ENCODE assay signal across 8 mouse cellular contexts in genomic region chr10:128524732-128525662, GRCm38 (mm10). TPM values are rescaled to one million over a fixed set of nuclear protein-coding genes. Genes with fewer than 3 reads are reported as not detected.
A peak's percentile ranks its signal among the peaks of the same experiment; 100 is the strongest.
DNase-seq lines count a peak whose midpoint lies in the region; ATAC-seq and TF ChIP-seq lines count a peak whose summit lies in the region.

No protein-coding gene starts in this region.

- peak overlapping the region; percentile 85 for H3ac ChIP-seq in C2C12 (ENCODE audit: control insufficient read depth, insufficient read length, low read depth)

- H3K79me2 ChIP-seq in C2C12 (ENCODE audit: control insufficient read depth, insufficient read depth) = peaks cover 33% of the 10 kb centered on the region

- peaks cover 5% of the 10 kb centered on the region for H3K79me3 ChIP-seq in C2C12 (ENCODE audit: low read depth)

- peak overlapping the region; percentile 99 for H3K4me2 ChIP-seq in kidney, embryonic 14.5 days (replicated peaks; ENCODE audit: low read depth, low read length)
- peak overlapping the region; percentile 99 for H3K4me2 ChIP-seq in lung, embryonic 16.5 days (ENCODE audit: low read depth, low read length)

- H3K27ac ChIP-seq in kidney, embryonic 14.5 days (ENCODE audit: low read depth, low read length) = peak overlapping the region; percentile 18; the same call in 1 of the 2 replicates
- H3K27ac ChIP-seq in lung, embryonic 16.5 days (ENCODE audit: low read length) = peak overlapping the region; percentile 87

- TF ChIP-seq CTCF in C2C12 (IDR thresholded peaks at IDR 0.05; ENCODE audit: control insufficient read depth, insufficient read depth, insufficient read length) = no peak

- WGBS in kidney, embryonic 14.5 days = under 1% methylated on average over 58 of the region's 58 CpGs
- WGBS in lung, embryonic 16.5 days = under 1% methylated on average over 58 of the region's 58 CpGs

- peak overlapping the region; percentile 61 for H3K9ac ChIP-seq in kidney, embryonic 14.5 days (ENCODE audit: low read depth, low read length)
- peak overlapping the region; percentile 86 for H3K9ac ChIP-seq in lung, embryonic 16.5 days (ENCODE audit: low read length)

- DNase-seq in embryo, embryonic 11 days = peak; percentile 77
- peak; percentile 42 to 52 for DNase-seq in heart, adult 9 months (ENCODE audit: low spot score in 2 of 2)
- peak; percentile 31 for DNase-seq in ovary, adult 18-20 months (ENCODE audit: low spot score)
- DNase-seq in thymus, postnatal 25 days = peak; percentile 79

- H3K4me1 ChIP-seq in kidney, embryonic 14.5 days (ENCODE audit: control insufficient read depth, insufficient read depth, low read length) = 0 out of 2 replicates have a peak, but pooled peaks cover 8% of the 10 kb centered on the region
- H3K4me1 ChIP-seq in lung, embryonic 16.5 days (replicated peaks; ENCODE audit: control insufficient read depth, insufficient read depth, low read length) = peaks cover 12% of the 10 kb centered on the region

- ATAC-seq in activated CD4-positive, CD25-positive, alpha-beta regulatory T cell, adult 4 months = peak; percentile 61
- ATAC-seq in kidney, embryonic 14.5 days (ENCODE audit: low FRiP score, low TSS enrichment) = peak; percentile 40
- ATAC-seq in lung, embryonic 16.5 days (ENCODE audit: low read depth) = peak; percentile 34

- peak overlapping the region; percentile 78 for H3K4me3 ChIP-seq in C2C12 (ENCODE audit: insufficient read depth, poor library complexity, severe bottlenecking)
- H3K4me3 ChIP-seq in kidney, embryonic 14.5 days (ENCODE audit: low read length) = peak overlapping the region; percentile 70
- peak overlapping the region; percentile 88 for H3K4me3 ChIP-seq in lung, embryonic 16.5 days (ENCODE audit: low read length)

- no peaks in the 10 kb centered on the region for H3K9me3 ChIP-seq in kidney, embryonic 14.5 days (ENCODE audit: control insufficient read depth, low read length)
- no peaks in the 10 kb centered on the region for H3K9me3 ChIP-seq in lung, embryonic 16.5 days (ENCODE audit: control insufficient read depth, low read length)

- peaks cover 29% of the 10 kb centered on the region for H3K36me3 ChIP-seq in C2C12 (ENCODE audit: control insufficient read depth, insufficient read depth)
- no peaks in the 10 kb centered on the region; the same call in 1 of the 2 replicates for H3K36me3 ChIP-seq in kidney, embryonic 14.5 days (ENCODE audit: control insufficient read depth, insufficient read depth, low read length)
- no peaks in the 10 kb centered on the region for H3K36me3 ChIP-seq in lung, embryonic 16.5 days (ENCODE audit: control insufficient read depth, insufficient read depth, low read length)

- H3K27me3 ChIP-seq in C2C12 (ENCODE audit: control insufficient read depth, insufficient read depth, insufficient read length) = no peaks in the 10 kb centered on the region
- peaks cover 7% of the 10 kb centered on the region for H3K27me3 ChIP-seq in kidney, embryonic 14.5 days (ENCODE audit: control insufficient read depth, insufficient read depth, low read length)
- 0 out of 2 replicates have a peak, but pooled peaks cover 2% of the 10 kb centered on the region for H3K27me3 ChIP-seq in lung, embryonic 16.5 days (ENCODE audit: control insufficient read depth, insufficient read depth, low read depth, low read length)

TF ChIP-seq in C2C12, 6 proteins besides CTCF, POLR2A, EP300 and RAD21:
- TF ChIP-seq MAX (IDR thresholded peaks at IDR 0.05) = peak; percentile 9
- no peak for TF ChIP-seq MYOG (IDR thresholded peaks at IDR 0.05; ENCODE audit: control insufficient read depth, extremely low read depth, insufficient read length)

RNA-seq across cellular contexts. Expression of gene Esyt1, which starts 0.7 kb away (rescaled TPM):
- polyA plus RNA-seq in C2C12 (2012; fragmentation: generic; extraction: Trizol) = 120 TPM
- 10 to 100 TPM; 77.5 to 80.7 TPM for polyA plus RNA-seq in activated CD4-positive, CD25-positive, alpha-beta regulatory T cell, adult 4 months (2017; shearing (Covaris generic))
- polyA plus RNA-seq in kidney, embryonic 14.5 days (2014; fragmentation: Nextera tagmentation; extraction: Ambion mirVana) = 9.9 and 16.1 TPM in 2 replicates
- polyA plus RNA-seq in lung, embryonic 16.5 days (2015; fragmentation: Nextera tagmentation; extraction: Ambion mirVana) = 32.5 and 34.4 TPM in 2 replicates

RNA-seq across cellular contexts. Expression of gene Zc3h10, which starts 22.6 kb away (rescaled TPM):
- polyA plus RNA-seq in C2C12 (2012; fragmentation: generic; extraction: Trizol) = 13.0 TPM
- 10 to 100 TPM in 1 of 2 experiments, 1 to 10 TPM in 1; 6.4 to 10.1 TPM for polyA plus RNA-seq in activated CD4-positive, CD25-positive, alpha-beta regulatory T cell, adult 4 months (2017; shearing (Covaris generic))
- 11.3 and 13.5 TPM in 2 replicates for polyA plus RNA-seq in kidney, embryonic 14.5 days (2014; fragmentation: Nextera tagmentation; extraction: Ambion mirVana)
- 10.9 and 11.9 TPM in 2 replicates for polyA plus RNA-seq in lung, embryonic 16.5 days (2015; fragmentation: Nextera tagmentation; extraction: Ambion mirVana)

RNA-seq across cellular contexts. Expression of gene Rpl41, which starts 24.1 kb away (rescaled TPM):
- polyA plus RNA-seq in C2C12 (2012; fragmentation: generic; extraction: Trizol) = 13,760 TPM
- 1,000 to 10,000 TPM; 5,950 to 7,803 TPM for polyA plus RNA-seq in activated CD4-positive, CD25-positive, alpha-beta regulatory T cell, adult 4 months (2017; shearing (Covaris generic))
- 4,683 and 5,796 TPM in 2 replicates for polyA plus RNA-seq in kidney, embryonic 14.5 days (2014; fragmentation: Nextera tagmentation; extraction: Ambion mirVana)
- polyA plus RNA-seq in lung, embryonic 16.5 days (2015; fragmentation: Nextera tagmentation; extraction: Ambion mirVana) = 4,142 and 4,423 TPM in 2 replicates

RNA-seq across cellular contexts. Expression of gene Myl6b, which starts 26.5 kb away (rescaled TPM):
- 16.7 TPM for polyA plus RNA-seq in C2C12 (2012; fragmentation: generic; extraction: Trizol)
- 1 to 10 TPM; 2.0 to 6.9 TPM for polyA plus RNA-seq in activated CD4-positive, CD25-positive, alpha-beta regulatory T cell, adult 4 months (2017; shearing (Covaris generic))
- 3.2 and 3.5 TPM in 2 replicates for polyA plus RNA-seq in kidney, embryonic 14.5 days (2014; fragmentation: Nextera tagmentation; extraction: Ambion mirVana)
- polyA plus RNA-seq in lung, embryonic 16.5 days (2015; fragmentation: Nextera tagmentation; extraction: Ambion mirVana) = 3.5 and 5.1 TPM in 2 replicates

RNA-seq across cellular contexts. Expression of gene Myl6, which starts 31.1 kb away (rescaled TPM):
- polyA plus RNA-seq in C2C12 (2012; fragmentation: generic; extraction: Trizol) = 3,169 TPM
- 1,000 to 10,000 TPM; 1,113 TPM for polyA plus RNA-seq in activated CD4-positive, CD25-positive, alpha-beta regulatory T cell, adult 4 months (2017; shearing (Covaris generic))
- polyA plus RNA-seq in kidney, embryonic 14.5 days (2014; fragmentation: Nextera tagmentation; extraction: Ambion mirVana) = 921 and 980 TPM in 2 replicates
- 1,564 and 1,684 TPM in 2 replicates for polyA plus RNA-seq in lung, embryonic 16.5 days (2015; fragmentation: Nextera tagmentation; extraction: Ambion mirVana)

Comparison
In these comparisons a context has a peak if more than half of its experiments do, and no peak if none do; other contexts are left out.
1. Peak in every context shown above with its lines: DNase-seq, ATAC-seq, H3K4me3 ChIP-seq and H3K27ac ChIP-seq.